Mouse (Mus musculus): ENCODE data around the gene L1td1. TPM values are rescaled to one million over a fixed set of nuclear protein-coding genes. Genes with fewer than 3 reads are reported as not detected.
"Not testable (repeated sequence)": the region's sequence is repeated elsewhere in the genome, so short reads cannot be mapped to it uniquely, and the experiment has no call there.

L1td1 gene
- polyA plus RNA-seq, 1 experiment from 2014 or later: 0.13 TPM

DNA sequence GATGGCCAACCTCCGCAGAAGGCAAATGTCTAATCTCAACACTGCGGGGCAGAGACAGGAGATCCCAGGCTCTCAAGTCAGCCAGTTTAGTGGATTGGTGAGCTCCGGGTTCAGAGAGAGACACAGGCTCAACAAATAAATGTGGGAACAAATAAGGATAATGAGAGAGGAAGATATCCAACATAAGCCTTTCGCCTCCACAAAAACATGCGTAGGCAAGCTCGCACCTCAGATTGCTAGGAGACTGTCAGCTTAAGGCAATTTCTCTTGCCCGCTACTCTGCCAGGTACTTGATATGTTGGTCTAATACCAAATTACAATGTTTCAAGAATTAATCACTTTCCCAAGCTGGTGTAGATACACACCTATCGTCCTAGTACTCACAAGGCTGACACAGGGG is 15.6 kb upstream of the L1td1 start:
- no peak for ATAC-seq (replicated peaks; ENCODE audit: low FRiP score)
- Histone ChIP-seq H3K4me3 (replicated peaks) (no peak overlapping the region), H3K4me2 (no peak overlapping the region), H3K9ac (no peak overlapping the region), H3K27ac (no peak overlapping the region), H3K36me3 (no peaks in the 10 kb centered on the region), H3K9me3 (replicated peaks) (no peaks in the 10 kb centered on the region), H3K27me3 (no peaks in the 10 kb centered on the region), H3K4me1 (no peaks in the 10 kb centered on the region)
- 90% methylated on average over 8 of the region's 8 CpGs for WGBS

DNA sequence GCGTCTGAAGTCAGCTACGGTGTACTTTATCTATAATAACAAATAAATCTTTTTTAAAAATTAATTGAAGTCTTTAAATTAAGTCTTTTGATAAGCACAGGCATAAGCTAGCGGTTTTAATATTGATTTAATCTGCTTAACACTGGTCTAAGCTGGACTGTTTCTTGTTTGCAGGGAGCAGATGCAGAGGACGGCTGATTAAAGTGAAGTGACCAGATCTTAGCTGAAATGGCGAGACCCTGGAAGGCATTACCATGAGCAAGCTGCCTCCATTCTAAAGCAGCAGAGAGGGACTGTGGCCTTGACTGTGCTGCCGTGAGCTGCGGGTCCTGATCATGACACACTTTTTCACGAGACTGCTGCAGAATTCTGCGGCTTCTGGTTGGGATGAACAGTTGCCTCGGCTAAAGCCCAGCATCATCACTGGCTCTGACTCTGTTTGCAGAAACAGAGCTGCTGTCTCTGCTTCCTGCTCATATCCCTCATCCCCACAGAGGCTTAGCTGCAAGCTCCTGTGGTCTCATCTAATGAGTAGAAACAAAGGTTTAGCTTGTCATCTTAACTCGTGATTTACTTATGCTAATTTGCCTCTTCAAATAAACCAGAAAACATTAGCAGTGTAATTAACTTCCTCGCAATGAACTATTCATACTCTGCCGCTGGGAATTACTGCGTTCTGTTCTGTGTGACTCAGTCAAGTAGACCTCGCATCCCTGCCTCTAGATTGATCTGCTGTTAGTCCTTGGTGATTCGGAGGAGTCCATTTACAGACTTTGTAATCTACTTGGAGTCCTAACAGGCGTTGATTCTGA is 8.6 kb upstream of the L1td1 start:
- Histone ChIP-seq H3K36me3 (0 out of 2 replicates have a peak, but pooled peaks cover 3% of the 10 kb centered on the region), H3K9ac (no peak overlapping the region), H3K27ac (no peak overlapping the region), H3K9me3 (replicated peaks) (no peaks in the 10 kb centered on the region), H3K4me2 (no peak overlapping the region), H3K4me3 (replicated peaks) (no peak overlapping the region), H3K4me1 (no peaks in the 10 kb centered on the region), H3K27me3 (no peaks in the 10 kb centered on the region)
- WGBS: 82% methylated on average over 17 of the region's 17 CpGs
- no peak for ATAC-seq (replicated peaks; ENCODE audit: low FRiP score)

DNA sequence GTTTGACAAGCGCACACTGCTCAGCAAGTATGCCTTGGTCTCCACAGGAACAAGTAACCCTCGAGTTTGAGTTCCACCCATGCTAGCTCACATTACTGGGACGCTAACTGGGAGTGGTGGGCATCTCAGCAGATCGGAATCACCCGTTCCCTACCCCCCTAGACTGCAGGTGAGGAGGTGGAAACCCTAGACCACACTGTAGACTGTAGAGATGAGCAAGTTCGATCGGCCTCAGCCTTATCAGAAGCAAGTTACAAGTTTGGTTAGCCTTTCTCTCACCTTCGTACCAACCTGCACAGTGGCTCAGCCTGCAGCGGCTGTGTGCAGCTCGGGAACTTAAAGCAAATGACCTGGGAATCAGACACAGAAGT is 8.0 kb upstream of the L1td1 start:
- H3K4me1 ChIP-seq: no peaks in the 10 kb centered on the region
- WGBS: 86% methylated on average over 10 of the region's 10 CpGs
- H3K9ac ChIP-seq: no peak overlapping the region
- ATAC-seq (replicated peaks; ENCODE audit: low FRiP score): no peak
- no peak overlapping the region for H3K4me3 ChIP-seq (replicated peaks)
- no peaks in the 10 kb centered on the region for H3K27me3 ChIP-seq
- H3K36me3 ChIP-seq: 0 out of 2 replicates have a peak, but pooled peaks cover 3% of the 10 kb centered on the region
- H3K4me2 ChIP-seq: no peak overlapping the region
- H3K9me3 ChIP-seq (replicated peaks): no peaks in the 10 kb centered on the region
- no peak overlapping the region for H3K27ac ChIP-seq

DNA sequence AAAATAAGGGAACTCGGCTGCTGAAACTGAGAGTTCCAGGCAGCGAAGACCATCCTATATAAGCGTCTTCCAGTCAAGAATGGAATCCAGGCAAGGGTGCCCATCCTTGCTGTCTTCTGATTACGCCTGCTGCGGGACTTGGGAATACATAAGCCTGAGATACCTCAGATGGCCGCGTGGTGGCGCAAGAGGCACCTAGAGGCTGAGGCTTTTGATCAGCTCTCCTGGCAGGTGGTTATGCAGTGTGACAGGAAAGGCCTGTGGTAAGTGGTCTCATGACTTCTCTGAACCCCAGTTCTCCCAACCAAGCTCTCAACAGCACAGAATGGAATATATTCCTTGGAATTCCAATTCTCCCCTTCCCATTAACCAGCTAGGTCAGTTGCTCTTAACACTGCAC is 4.1 kb upstream of the L1td1 start:
- H3K27ac ChIP-seq: no peak overlapping the region
- H3K27me3 ChIP-seq: peaks cover 12% of the 10 kb centered on the region
- no peaks in the 10 kb centered on the region for H3K9me3 ChIP-seq (replicated peaks)
- WGBS: 14% methylated on average over 8 of the region's 8 CpGs
- 0 out of 2 replicates have a peak, but pooled peaks have one; percentile 27 for ATAC-seq (replicated peaks; ENCODE audit: low FRiP score)
- H3K4me2 ChIP-seq: no peak overlapping the region
- no peak overlapping the region for H3K4me3 ChIP-seq (replicated peaks)
- no peak overlapping the region for H3K9ac ChIP-seq
- peaks cover 12% of the 10 kb centered on the region for H3K4me1 ChIP-seq
- 0 out of 2 replicates have a peak, but pooled peaks cover 3% of the 10 kb centered on the region for H3K36me3 ChIP-seq

DNA sequence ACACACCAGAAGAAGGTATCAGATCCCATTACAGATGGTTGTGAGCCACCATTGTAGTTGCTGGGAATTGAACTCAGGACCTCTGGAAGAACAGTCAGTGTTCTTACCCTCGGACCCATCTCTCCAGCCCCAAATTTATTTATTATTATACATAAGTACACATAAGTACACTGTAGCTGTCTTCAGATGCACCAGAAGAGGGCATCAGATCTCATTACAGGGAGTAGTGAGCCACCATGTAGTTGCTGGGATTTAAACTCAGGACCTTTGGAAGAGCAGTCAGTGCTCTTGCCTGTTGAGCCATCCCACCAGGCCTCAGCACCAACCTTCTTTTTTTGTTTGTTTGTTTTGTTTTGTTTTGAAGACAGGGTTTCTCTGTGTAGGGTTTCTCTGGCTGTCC is 1.9 kb upstream of the L1td1 start:
- H3K9me3 ChIP-seq (replicated peaks); H3K4me3 ChIP-seq (replicated peaks); H3K9ac ChIP-seq; H3K27ac ChIP-seq; H3K36me3 ChIP-seq; ATAC-seq (replicated peaks; ENCODE audit: low FRiP score); H3K4me2 ChIP-seq: not testable (repeated sequence)
- peaks cover 23% of the 10 kb centered on the region for H3K4me1 ChIP-seq
- peaks cover 29% of the 10 kb centered on the region for H3K27me3 ChIP-seq
- 79% methylated on average over 1 of the region's 1 CpGs for WGBS

DNA sequence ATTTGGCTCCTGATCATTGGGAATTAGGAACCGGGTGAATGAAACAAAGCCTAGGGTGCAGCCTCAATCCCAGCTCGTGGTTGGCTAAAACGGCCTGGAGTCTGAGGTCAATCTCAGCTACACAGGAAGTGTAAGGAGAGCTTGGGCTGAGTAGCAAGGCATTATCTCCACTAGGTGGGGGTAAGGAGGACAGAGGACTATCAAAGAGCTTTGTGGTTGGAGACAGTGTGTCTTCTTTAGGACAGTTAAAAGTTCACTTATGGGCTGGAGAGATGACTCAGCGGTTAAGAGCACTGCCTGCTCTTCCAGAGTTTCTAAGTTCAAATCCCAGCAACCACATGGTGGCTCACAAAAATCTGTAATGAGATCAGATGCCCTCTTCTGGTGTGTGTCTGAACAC is 1.1 kb upstream of the L1td1 start:
- peaks cover 23% of the 10 kb centered on the region for H3K4me1 ChIP-seq

DNA sequence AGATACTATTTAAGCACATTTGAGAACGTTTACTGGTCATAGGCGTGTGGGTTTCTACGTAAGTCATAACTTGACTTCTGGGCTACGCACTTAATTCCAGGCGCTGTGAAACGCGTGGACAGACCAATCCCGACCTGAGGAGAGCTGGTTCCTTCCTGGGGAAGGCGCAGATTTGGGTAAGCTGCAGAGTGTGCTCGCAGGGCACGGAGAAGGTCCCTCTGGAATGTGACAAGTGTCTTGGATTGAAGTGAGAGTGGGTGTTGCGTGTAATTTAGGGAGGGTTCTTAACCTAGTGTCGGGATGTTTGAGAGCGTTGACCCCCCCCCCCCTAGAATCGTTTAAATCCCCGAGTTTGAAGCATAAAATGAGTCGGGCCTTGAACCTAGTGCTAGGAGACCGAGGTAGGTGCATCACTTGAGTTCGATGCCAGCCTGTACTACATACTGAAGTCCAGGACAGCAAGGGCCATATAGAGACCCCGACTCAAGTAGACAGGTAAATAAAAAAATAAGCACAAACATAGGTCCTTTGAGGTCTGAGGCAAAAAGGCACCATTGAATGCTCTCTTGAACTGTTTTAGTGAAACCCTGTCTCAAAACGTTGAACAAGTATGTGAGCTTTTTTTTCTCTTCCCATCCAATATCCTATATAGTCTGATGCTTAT is 893 bp downstream of the L1td1 start:
- no peaks in the 10 kb centered on the region for H3K9me3 ChIP-seq (replicated peaks)
- H3K4me3 ChIP-seq (replicated peaks): peak overlapping the region; percentile 34
- no peak overlapping the region for H3K27ac ChIP-seq
- no peak for ATAC-seq (replicated peaks; ENCODE audit: low FRiP score)
- WGBS: 4% methylated on average over 21 of the region's 21 CpGs
- H3K27me3 ChIP-seq: peaks cover 29% of the 10 kb centered on the region
- no peaks in the 10 kb centered on the region for H3K36me3 ChIP-seq
- H3K9ac ChIP-seq: peak overlapping the region; percentile 21; the same call in 1 of the 2 replicates
- peak overlapping the region; percentile 72 for H3K4me2 ChIP-seq
- peaks cover 23% of the 10 kb centered on the region for H3K4me1 ChIP-seq

More for the DNA sequence above, 1.1 kb upstream of the L1td1 start:
- Histone ChIP-seq H3K27me3 (peaks cover 29% of the 10 kb centered on the region), H3K27ac (no peak overlapping the region), H3K9me3 (replicated peaks) (no peaks in the 10 kb centered on the region), H3K36me3 (no peaks in the 10 kb centered on the region), H3K4me2 (no peak overlapping the region), H3K9ac (no peak overlapping the region), H3K4me3 (replicated peaks) (no peak overlapping the region)
- WGBS: 38% methylated on average over 4 of the region's 4 CpGs
- ATAC-seq (replicated peaks; ENCODE audit: low FRiP score): no peak

DNA sequence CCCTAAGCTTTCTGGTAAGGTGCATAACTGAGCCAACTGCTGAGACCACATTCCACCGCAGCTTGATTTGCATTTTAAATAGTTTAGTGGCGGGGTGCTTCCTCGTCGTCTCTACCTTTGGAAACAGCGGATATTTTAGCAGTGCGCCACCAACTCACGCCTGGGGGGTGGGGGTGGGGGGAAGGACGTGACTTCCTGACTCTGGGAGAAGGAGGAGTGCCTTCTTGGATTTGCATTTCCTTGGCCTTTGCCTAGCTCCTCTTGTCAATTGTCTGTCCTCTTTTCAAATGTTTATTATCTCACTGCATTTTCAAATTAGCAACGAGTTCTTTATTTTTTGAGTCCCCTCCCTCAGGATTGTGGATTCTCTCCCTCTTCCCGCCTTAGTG is 1.4 kb downstream of the L1td1 start:
- Histone ChIP-seq H3K4me1 (peaks cover 23% of the 10 kb centered on the region), H3K9ac (no peak overlapping the region), H3K27me3 (peaks cover 29% of the 10 kb centered on the region), H3K4me3 (replicated peaks) (peak overlapping the region; percentile 27), H3K27ac (no peak overlapping the region), H3K4me2 (peak overlapping the region; percentile 72), H3K9me3 (replicated peaks) (no peaks in the 10 kb centered on the region), H3K36me3 (no peaks in the 10 kb centered on the region)
- peak; percentile 11; the same call in 1 of the 2 replicates for ATAC-seq (replicated peaks; ENCODE audit: low FRiP score)
- 2% methylated on average over 10 of the region's 10 CpGs for WGBS

DNA sequence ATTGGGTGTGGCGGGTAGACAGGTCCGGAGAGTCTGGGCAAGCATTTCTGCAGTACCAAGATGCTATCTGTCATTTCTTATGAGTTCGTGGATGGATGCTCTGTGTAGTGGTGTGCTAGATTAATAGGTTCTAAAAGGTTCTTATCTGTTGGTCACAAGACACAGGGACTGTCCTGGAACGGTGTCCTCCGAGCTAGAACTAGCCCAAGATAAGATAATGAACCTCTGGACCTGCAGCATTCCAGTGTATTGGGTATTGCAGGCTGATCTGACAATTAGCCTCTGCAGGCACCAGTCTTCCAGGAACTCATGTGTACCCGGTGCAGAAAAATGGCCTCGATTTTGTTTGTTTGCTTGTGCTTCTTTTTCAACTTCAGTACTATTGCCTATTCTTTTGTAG is 2.2 kb downstream of the L1td1 start:
- no peak for ATAC-seq (replicated peaks; ENCODE audit: low FRiP score)
- Histone ChIP-seq H3K27me3 (peaks cover 29% of the 10 kb centered on the region), H3K9me3 (replicated peaks) (no peaks in the 10 kb centered on the region), H3K4me1 (peaks cover 23% of the 10 kb centered on the region), H3K36me3 (0 out of 2 replicates have a peak, but pooled peaks cover 2% of the 10 kb centered on the region), H3K4me2 (no peak overlapping the region; the same call in 1 of the 2 replicates), H3K9ac (no peak overlapping the region), H3K4me3 (replicated peaks) (no peak overlapping the region), H3K27ac (no peak overlapping the region)
- WGBS: 53% methylated on average over 7 of the region's 7 CpGs

DNA sequence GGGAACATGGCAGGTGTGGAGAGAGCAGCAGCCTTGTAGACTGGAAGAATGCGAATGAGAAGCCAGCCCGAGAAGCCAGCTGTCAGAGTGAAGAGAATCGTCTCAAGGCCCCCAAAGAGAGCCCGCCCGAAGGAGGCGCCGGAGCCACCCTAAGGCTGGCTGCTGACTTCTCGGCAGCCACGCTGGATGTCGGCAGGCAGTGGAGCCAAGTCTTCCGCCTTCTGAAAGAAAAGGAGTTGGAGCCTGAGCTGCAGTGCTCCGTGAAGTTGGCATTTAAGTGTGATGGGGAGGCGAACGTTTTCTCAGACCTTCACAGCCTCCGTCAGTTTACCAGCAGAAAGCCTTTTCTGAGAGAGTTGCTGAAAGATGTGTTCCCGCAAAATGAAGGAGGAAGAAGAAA is 7.1 kb downstream of the L1td1 start:
- Histone ChIP-seq H3K36me3 (0 out of 2 replicates have a peak, but pooled peaks cover 3% of the 10 kb centered on the region), H3K27me3 (peaks cover 5% of the 10 kb centered on the region), H3K4me2 (no peak overlapping the region), H3K4me1 (no peaks in the 10 kb centered on the region), H3K9ac (no peak overlapping the region), H3K9me3 (replicated peaks) (no peaks in the 10 kb centered on the region), H3K27ac (no peak overlapping the region), H3K4me3 (replicated peaks) (no peak overlapping the region)
- ATAC-seq (replicated peaks; ENCODE audit: low FRiP score): no peak
- WGBS: 91% methylated on average over 16 of the region's 16 CpGs

DNA sequence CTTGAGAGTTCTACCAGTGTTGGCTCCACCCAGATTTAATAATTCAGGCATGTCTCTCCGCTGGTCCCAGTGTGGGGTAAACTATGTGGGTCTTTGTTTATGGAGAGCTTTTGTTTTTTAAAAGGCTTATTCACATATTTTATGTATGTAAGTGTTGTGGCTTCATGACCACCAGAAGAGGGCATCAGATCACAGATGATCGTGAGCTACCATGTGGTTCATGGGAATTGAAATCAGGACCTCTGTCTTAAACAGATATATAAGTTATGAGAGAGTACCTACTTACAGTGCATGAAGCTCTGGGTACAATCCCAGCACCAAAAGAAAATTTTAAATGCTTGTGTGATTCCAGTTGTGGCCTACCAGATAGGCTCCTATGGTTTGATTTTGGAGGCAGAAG is 13.2 kb downstream of the L1td1 start:
- Histone ChIP-seq H3K27me3 (no peaks in the 10 kb centered on the region), H3K27ac (no peak overlapping the region), H3K9ac (no peak overlapping the region), H3K36me3 (no peaks in the 10 kb centered on the region), H3K4me1 (peaks cover 14% of the 10 kb centered on the region), H3K4me2 (no peak overlapping the region), H3K4me3 (replicated peaks) (no peak overlapping the region), H3K9me3 (replicated peaks) (no peaks in the 10 kb centered on the region)
- no peak for ATAC-seq (replicated peaks; ENCODE audit: low FRiP score)
- 48% methylated on average over 2 of the region's 2 CpGs for WGBS

DNA sequence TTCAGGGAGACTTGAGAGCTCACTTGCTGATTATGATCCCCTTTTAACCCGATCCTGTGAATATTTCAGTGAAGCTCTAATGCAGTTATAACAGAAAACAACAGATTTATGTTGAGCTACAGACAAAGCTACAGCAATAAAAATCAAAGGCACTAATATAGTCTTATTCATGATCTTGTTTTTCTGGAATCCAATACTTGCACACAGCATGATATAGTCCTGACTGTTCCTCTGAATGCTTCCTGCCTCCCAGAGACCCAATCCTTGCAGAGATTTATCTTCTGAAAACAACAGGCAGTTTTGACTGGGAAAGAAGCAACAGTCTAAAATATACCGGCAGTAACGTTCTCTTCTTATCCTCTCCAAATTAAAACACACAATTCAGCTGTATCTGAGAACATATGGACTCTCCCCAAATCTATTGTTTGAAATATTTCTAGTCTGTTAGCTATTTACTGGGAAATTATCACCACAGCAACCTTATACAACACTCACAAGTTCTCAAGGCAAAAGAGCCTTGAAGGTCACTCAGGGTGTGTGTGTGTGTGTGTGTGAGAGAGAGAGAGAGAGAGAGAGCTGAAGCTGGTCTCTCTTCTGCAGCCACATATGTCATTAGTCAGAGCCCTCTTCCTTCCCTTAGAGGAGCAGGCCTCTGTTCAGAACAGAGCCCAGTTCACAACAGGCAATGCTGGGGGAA is 16.8 kb downstream of the L1td1 start:
- no peak overlapping the region for H3K9ac ChIP-seq
- WGBS: 41% methylated on average over 3 of the region's 3 CpGs
- H3K36me3 ChIP-seq: no peaks in the 10 kb centered on the region
- H3K4me3 ChIP-seq (replicated peaks): no peak overlapping the region
- peak overlapping the region; percentile 63 for H3K27ac ChIP-seq
- H3K27me3 ChIP-seq: no peaks in the 10 kb centered on the region
- no peaks in the 10 kb centered on the region for H3K9me3 ChIP-seq (replicated peaks)
- peak; percentile 59; the same call in 1 of the 2 replicates for ATAC-seq (replicated peaks; ENCODE audit: low FRiP score)
- no peak overlapping the region for H3K4me2 ChIP-seq
- H3K4me1 ChIP-seq: peaks cover 14% of the 10 kb centered on the region
